15 mouse cellular contexts compared by ENCODE assay signal in the genomic region with DNA sequence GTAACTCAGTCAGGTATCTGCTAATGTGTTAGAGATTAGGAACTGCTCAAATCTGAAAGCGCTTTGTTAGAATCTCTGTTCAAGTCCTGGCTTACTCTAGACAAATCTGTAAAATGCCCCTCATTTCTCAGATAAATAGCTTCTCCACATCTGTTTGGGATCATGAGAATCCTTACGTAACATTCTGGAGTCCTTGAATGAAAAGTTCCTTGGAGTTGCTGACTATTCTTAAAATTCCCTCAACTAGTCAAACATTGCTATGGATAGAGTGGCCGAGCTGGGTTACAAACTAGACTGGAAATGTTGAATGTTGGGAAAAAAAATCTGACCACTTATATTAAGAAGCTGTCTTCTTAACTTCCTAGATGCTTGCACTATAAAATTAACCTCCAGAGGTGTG.
"Had no signal": no experiment of that assay in that cellular context is flagged by ENCODE, and none has a peak within 500 bp of the region (broad histone marks: within the 10 kb centered on the region; RNA-seq: fewer than 3 reads in every experiment).

No protein-coding gene starts in this region.

- H3K27me3 ChIP-seq: intestine, embryonic 15.5 days; kidney, embryonic 15.5 days; limb, embryonic 15.5 days; liver, embryonic 12.5 days; midbrain, embryonic 15.5 days; neural tube, embryonic 13.5 days had no signal

- H3K9ac ChIP-seq: intestine, embryonic 15.5 days; kidney, embryonic 15.5 days; limb, embryonic 15.5 days; liver, embryonic 12.5 days; midbrain, embryonic 15.5 days; neural tube, embryonic 13.5 days had no signal

- ATAC-seq: intestine, embryonic 15.5 days; liver, embryonic 12.5 days; midbrain, embryonic 15.5 days had no signal

- H3K9me3 ChIP-seq: intestine, embryonic 15.5 days; kidney, embryonic 15.5 days; limb, embryonic 15.5 days; liver, embryonic 12.5 days; midbrain, embryonic 15.5 days; neural tube, embryonic 13.5 days had no signal

- H3K4me3 ChIP-seq: intestine, embryonic 15.5 days; kidney, embryonic 15.5 days; left cerebral cortex, adult 2 months; limb, embryonic 15.5 days; liver, embryonic 12.5 days; midbrain, embryonic 15.5 days; neural tube, embryonic 13.5 days had no signal

- H3K4me2 ChIP-seq: intestine, embryonic 15.5 days; kidney, embryonic 15.5 days; limb, embryonic 15.5 days; liver, embryonic 12.5 days; midbrain, embryonic 11.5 days; midbrain, embryonic 15.5 days; neural tube, embryonic 13.5 days had no signal

- DNase-seq: kidney, adult 2 months; kidney, postnatal 14 days; lung, postnatal 4 days; retina, postnatal 1 day; right cerebral cortex, postnatal 4 days; spleen, adult 18-20 months; thymus, postnatal 4 days had no signal

- H3K27ac ChIP-seq: intestine, embryonic 15.5 days; left cerebral cortex, adult 2 months; limb, embryonic 15.5 days; liver, embryonic 12.5 days; midbrain, embryonic 15.5 days; neural tube, embryonic 13.5 days had no signal

- H3K36me3 ChIP-seq: intestine, embryonic 15.5 days; kidney, embryonic 15.5 days; limb, embryonic 15.5 days; liver, embryonic 12.5 days; midbrain, embryonic 15.5 days; neural tube, embryonic 13.5 days had no signal
